Mouse (Mus musculus): ENCODE measurements around the gene Rims4. TPM values are rescaled to one million over a fixed set of nuclear protein-coding genes. Genes with fewer than 3 reads are reported as not detected.

Gene Rims4
- polyA plus RNA-seq, 1 experiment: 0.14 TPM

DNA sequence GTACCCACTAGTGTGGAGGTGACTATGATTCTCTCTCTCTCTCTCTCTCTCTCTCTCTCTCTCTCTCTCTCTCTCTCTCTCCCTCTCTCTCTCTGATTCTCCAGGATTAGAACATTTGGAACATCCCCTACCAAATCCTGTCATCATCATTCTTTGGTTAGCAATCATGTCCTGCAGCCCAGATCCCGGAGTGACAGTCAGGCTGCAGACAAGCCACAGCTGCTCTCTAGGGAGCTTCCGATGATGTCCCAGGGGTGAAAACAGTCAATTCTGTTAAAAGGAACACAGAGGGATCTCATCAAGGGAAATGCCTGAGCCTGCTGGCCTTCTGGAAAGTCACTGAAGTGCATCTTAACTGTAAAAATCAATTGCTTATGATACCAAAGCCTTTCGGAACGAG is 76.4 kb downstream of the Rims4 start:
- no peak for TF ChIP-seq CTCF (IDR thresholded peaks at IDR 0.05; ENCODE audit: borderline replicate concordance, insufficient read depth, low read length)
- TF ChIP-seq POLR2A (IDR thresholded peaks at IDR 0.05; ENCODE audit: low read depth, low read length): no peak
- H3K4me3 ChIP-seq (ENCODE audit: insufficient read depth, low read length): no peak overlapping the region
- H3K27ac ChIP-seq (ENCODE audit: insufficient read depth, low read length): no peak overlapping the region
- H3K4me1 ChIP-seq (ENCODE audit: control insufficient read depth, insufficient read depth, low read length): no peaks in the 10 kb centered on the region

DNA sequence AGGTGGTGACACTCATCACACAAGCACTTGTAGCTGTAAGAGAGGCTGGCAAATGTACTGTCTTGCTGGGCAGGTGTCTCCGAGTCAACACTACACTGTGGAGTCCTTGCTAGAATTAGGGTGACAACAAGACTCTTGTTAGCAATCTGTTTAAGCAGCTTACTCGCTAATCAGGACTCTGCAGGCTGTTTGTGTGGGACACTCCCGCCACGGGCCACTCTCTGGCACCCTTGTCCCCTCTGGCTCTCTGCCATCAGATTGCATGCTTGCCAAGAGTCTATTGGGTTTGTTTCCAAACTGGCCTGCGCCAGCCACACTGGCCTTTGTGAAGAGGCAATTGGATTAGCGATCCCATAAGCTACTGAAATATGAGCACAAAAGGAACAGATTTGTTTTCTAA is 79.0 kb downstream of the Rims4 start:
- Histone ChIP-seq H3K4me3 (ENCODE audit: insufficient read depth, low read length) (no peak overlapping the region), H3K4me1 (ENCODE audit: control insufficient read depth, insufficient read depth, low read length) (no peaks in the 10 kb centered on the region), H3K27ac (ENCODE audit: insufficient read depth, low read length) (no peak overlapping the region)
- no peak for TF ChIP-seq POLR2A (IDR thresholded peaks at IDR 0.05; ENCODE audit: low read depth, low read length)
- TF ChIP-seq CTCF (IDR thresholded peaks at IDR 0.05; ENCODE audit: borderline replicate concordance, insufficient read depth, low read length): no peak

DNA sequence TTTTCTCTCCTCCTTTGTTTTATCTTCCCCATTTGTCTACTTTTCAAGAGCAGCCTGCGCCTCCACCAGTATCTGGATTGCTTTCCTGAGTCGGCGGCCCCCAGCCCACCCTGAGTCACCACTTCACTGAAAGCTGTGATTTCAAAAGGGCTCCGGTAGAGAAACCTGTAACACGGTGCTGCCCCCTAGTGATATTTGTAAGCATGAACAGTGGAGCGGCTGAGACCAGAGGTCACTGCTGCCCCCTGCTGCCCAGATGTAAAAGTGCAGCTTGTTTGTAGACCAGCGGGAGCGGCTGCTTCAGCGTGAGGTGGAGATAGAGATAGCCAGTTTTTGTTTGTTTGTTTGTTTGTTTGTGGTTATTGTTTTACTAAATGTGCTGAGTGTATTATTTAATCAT is 80.4 kb downstream of the Rims4 start:
- no peaks in the 10 kb centered on the region for H3K4me1 ChIP-seq (ENCODE audit: control insufficient read depth, insufficient read depth, low read length)
- no peak overlapping the region for H3K27ac ChIP-seq (ENCODE audit: insufficient read depth, low read length)
- no peak overlapping the region for H3K4me3 ChIP-seq (ENCODE audit: insufficient read depth, low read length)
- TF ChIP-seq POLR2A (IDR thresholded peaks at IDR 0.05; ENCODE audit: low read depth, low read length) (no peak), CTCF (IDR thresholded peaks at IDR 0.05; ENCODE audit: borderline replicate concordance, insufficient read depth, low read length) (peak; percentile 96)

DNA sequence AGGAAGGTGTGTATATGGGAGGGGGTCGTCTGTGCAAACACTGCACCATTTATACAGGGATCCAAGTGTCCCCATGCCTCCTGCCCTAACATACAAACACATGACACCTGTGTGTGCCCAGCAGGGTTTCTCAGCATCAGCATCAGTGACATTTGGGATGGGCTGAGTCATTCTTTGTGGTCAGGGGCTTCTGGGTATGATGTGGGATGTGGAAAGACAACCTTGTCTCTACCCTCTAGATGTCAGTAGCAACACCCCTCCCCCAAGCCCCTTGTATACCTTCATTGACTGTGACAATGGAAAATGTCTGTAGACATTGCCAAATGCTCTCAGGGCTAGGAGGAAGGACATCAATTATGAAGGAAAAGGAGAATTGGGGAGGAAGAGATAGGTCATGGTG is 87.3 kb downstream of the Rims4 start:
- Histone ChIP-seq H3K4me3 (ENCODE audit: insufficient read depth, low read length) (no peak overlapping the region), H3K27ac (ENCODE audit: insufficient read depth, low read length) (no peak overlapping the region), H3K4me1 (ENCODE audit: control insufficient read depth, insufficient read depth, low read length) (no peaks in the 10 kb centered on the region)
- TF ChIP-seq POLR2A (IDR thresholded peaks at IDR 0.05; ENCODE audit: low read depth, low read length) (peak; percentile 19; the same call in 1 of the 2 replicates), CTCF (IDR thresholded peaks at IDR 0.05; ENCODE audit: borderline replicate concordance, insufficient read depth, low read length) (no peak)

DNA sequence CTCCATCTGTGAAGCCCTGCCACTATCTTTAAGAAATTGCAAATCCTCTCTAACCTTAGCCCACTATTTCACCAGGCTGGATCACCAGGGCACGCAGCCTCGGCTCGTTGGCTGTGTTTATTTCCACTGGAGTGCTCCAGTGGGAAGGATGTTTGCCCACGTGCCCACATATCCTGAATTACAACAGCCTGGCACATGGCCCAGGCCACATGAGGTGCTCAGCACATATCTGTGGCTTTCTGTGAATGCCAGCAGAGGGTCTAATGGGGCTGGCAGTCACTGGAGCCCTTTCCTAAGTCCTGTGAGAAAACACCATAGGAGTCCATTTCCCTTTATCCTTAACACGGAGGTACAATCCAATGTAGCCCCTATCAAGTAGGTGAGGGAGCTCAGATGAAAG is 92.0 kb downstream of the Rims4 start:
- TF ChIP-seq POLR2A (IDR thresholded peaks at IDR 0.05; ENCODE audit: low read depth, low read length) (0 out of 2 replicates have a peak, but pooled peaks have one; percentile 2), CTCF (IDR thresholded peaks at IDR 0.05; ENCODE audit: borderline replicate concordance, insufficient read depth, low read length) (no peak)
- Histone ChIP-seq H3K4me1 (ENCODE audit: control insufficient read depth, insufficient read depth, low read length) (no peaks in the 10 kb centered on the region), H3K4me3 (ENCODE audit: insufficient read depth, low read length) (no peak overlapping the region), H3K27ac (ENCODE audit: insufficient read depth, low read length) (peak overlapping the region; percentile 49)

DNA sequence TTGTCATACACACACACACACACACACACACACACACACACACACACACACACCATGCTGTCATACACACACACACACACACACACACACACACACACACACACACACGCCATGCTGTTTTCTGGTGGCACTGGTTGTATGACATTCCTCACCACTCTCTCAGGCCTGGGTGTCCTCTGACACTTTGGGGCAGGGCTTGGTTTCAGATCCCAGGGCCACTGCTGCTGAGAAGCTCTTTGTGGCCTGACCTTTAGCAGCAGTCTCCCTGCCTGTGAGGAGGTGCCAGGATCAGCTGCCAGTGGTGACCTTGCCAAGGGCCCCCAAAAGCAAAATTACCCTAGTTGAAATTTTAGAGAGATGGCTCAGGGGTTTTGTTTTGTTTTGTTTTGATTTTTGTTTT is 92.6 kb downstream of the Rims4 start:
- Histone ChIP-seq H3K4me3 (ENCODE audit: insufficient read depth, low read length) (no peak overlapping the region), H3K4me1 (ENCODE audit: control insufficient read depth, insufficient read depth, low read length) (no peaks in the 10 kb centered on the region), H3K27ac (ENCODE audit: insufficient read depth, low read length) (peak overlapping the region; percentile 49; the same call in 1 of the 2 replicates)
- TF ChIP-seq CTCF (IDR thresholded peaks at IDR 0.05; ENCODE audit: borderline replicate concordance, insufficient read depth, low read length) (no peak), POLR2A (IDR thresholded peaks at IDR 0.05; ENCODE audit: low read depth, low read length) (no peak)

DNA sequence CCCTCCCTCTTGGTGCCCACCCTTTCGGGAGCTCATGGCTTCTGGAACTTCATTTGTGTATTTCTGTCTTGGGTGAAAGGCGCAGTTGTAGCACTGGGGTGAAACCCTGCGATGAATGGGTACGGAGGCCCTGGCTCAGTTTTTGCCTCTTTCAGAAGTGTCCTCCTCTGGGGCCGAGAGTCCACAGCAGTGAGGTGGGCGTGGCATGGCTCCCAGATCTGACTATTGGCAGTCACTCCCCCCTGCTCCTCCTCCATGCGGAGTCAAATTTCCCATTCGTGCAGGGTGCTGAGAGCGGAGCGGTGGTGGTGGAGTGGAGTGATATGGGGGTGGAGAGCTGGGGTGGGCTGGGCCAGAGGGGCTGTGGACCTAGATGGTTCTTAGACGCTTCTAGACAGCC is 94.7 kb downstream of the Rims4 start:
- TF ChIP-seq POLR2A (IDR thresholded peaks at IDR 0.05; ENCODE audit: low read depth, low read length): peak; percentile 72
- TF ChIP-seq CTCF (IDR thresholded peaks at IDR 0.05; ENCODE audit: borderline replicate concordance, insufficient read depth, low read length): no peak
- H3K4me3 ChIP-seq (ENCODE audit: insufficient read depth, low read length): no peak overlapping the region
- no peaks in the 10 kb centered on the region for H3K4me1 ChIP-seq (ENCODE audit: control insufficient read depth, insufficient read depth, low read length)
- H3K27ac ChIP-seq (ENCODE audit: insufficient read depth, low read length): peak overlapping the region; percentile 76

DNA sequence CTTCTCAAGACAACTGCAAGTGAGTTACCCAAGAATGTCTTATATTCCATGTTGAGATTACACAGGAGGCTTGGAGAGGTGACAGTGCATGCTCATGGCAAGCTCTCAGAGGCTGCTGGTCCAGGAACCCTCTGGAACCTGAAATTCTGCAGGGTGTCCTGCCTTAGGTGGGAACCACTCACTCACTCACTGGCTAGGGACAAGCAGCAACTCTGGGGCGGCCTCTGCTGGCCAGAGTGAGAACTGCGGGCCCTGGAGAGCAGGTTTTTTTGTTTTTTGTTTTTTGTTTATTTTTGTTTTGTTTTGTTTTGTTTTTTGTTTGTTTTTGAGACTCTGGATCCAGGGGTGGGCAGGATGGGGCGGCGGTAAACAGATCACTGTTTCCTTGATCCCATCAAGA is 95.2 kb downstream of the Rims4 start:
- Histone ChIP-seq H3K27ac (ENCODE audit: insufficient read depth, low read length) (peak overlapping the region; percentile 76), H3K4me3 (ENCODE audit: insufficient read depth, low read length) (no peak overlapping the region), H3K4me1 (ENCODE audit: control insufficient read depth, insufficient read depth, low read length) (no peaks in the 10 kb centered on the region)
- peak; percentile 70 for TF ChIP-seq CTCF (IDR thresholded peaks at IDR 0.05; ENCODE audit: borderline replicate concordance, insufficient read depth, low read length)
- 0 out of 2 replicates have a peak, but pooled peaks have one; percentile 8 for TF ChIP-seq POLR2A (IDR thresholded peaks at IDR 0.05; ENCODE audit: low read depth, low read length)

DNA sequence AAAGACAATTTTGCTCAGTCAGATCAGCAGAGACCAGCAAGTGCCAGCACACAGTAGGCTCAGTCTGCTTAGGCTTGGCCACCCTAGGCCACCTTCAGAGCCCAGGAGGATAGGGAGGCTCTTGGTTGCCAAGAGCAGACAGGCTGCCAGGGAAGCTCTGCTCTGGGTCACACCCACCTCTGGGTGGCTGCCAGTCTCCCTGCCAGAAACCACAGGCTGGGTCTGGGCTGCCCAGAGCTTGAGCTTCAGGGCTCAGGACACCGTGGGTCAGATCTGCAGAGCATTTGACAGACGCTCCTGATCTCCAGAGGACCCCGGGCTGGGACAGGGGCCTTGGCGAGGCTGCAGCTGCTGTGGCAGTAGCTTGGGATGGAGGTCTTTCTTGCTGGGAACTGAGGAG is 97.9 kb downstream of the Rims4 start, which contains the start of gene Ccn5:
Ccn5 (plus strand) TSS at position 255 of the 400 bp plus-strand sequence.
- H3K27ac ChIP-seq (ENCODE audit: insufficient read depth, low read length): peak within 1 kb of the TSS; percentile 76
- peak within 1 kb of the TSS; percentile 9; the same call in 1 of the 2 replicates for H3K4me3 ChIP-seq (ENCODE audit: insufficient read depth, low read length)
- H3K4me1 ChIP-seq (ENCODE audit: control insufficient read depth, insufficient read depth, low read length): no peaks in the 10 kb centered on the region
- TF ChIP-seq POLR2A (IDR thresholded peaks at IDR 0.05; ENCODE audit: low read depth, low read length) (peak; percentile 62; the same call in 1 of the 2 replicates), CTCF (IDR thresholded peaks at IDR 0.05; ENCODE audit: borderline replicate concordance, insufficient read depth, low read length) (no peak)

DNA sequence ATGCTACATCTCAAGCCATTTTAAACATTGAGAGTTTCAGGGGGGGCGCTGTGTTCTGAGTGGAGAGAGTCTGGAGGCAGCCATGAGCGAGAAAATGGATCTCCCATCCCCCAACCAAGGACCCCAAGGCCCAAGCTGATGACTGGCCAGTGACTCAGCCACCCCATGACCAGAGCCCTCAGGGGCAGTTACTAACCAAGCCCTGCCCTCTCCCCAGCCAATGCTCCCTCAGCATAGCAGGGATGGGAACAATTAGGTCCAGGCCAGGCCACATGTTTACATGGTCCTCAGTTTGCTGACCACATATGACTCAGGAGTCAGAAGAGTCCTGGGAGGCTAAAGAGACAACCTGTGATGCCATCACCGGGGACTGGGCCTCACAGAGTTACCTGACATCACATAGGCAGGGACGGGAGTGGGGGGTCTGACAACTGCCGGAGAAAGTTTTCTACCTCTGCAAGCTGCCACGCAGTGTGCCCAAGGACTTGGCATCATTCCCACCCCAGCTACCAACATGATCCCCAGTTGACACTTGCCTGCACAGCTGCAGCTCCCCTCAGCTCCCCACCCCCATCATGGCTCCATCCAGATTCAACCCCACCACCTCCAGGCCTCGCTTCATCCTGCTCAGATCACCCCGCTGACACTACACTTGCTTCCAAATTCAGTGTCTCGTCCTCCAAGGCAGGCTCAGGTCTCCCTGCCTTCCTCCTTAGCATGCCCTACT is 103.6 kb downstream of the Rims4 start:
- H3K4me1 ChIP-seq (ENCODE audit: control insufficient read depth, insufficient read depth, low read length): 0 out of 2 replicates have a peak, but pooled peaks cover 5% of the 10 kb centered on the region
- H3K4me3 ChIP-seq (ENCODE audit: insufficient read depth, low read length): no peak overlapping the region
- H3K27ac ChIP-seq (ENCODE audit: insufficient read depth, low read length): peak overlapping the region; percentile 76
- TF ChIP-seq CTCF (IDR thresholded peaks at IDR 0.05; ENCODE audit: borderline replicate concordance, insufficient read depth, low read length) (no peak), POLR2A (IDR thresholded peaks at IDR 0.05; ENCODE audit: low read depth, low read length) (no peak)

All from embryonic fibroblast, embryonic 13.5 days (primary cell).